Mouse (Mus musculus) embryonic fibroblast, embryonic 13.5 days (primary cell): Measurements from ENCODE around the gene Nhlrc2.

Experiments
- CTCF ChIP-seq: IDR thresholded peaks from 2 replicates; pipeline ENCODE4 v1.5.1; 2011; ENCODE audit warnings: mild to moderate bottlenecking, control low read depth, low read length, moderate library complexity, borderline replicate concordance; ENCODE audit not compliant: insufficient read depth
- POLR2A ChIP-seq: IDR thresholded peaks from 2 replicates; pipeline ENCODE4 v1.6.1; 2011; ENCODE audit warnings: low read depth, mild to moderate bottlenecking, control low read depth, low read length, moderate library complexity

DNA sequence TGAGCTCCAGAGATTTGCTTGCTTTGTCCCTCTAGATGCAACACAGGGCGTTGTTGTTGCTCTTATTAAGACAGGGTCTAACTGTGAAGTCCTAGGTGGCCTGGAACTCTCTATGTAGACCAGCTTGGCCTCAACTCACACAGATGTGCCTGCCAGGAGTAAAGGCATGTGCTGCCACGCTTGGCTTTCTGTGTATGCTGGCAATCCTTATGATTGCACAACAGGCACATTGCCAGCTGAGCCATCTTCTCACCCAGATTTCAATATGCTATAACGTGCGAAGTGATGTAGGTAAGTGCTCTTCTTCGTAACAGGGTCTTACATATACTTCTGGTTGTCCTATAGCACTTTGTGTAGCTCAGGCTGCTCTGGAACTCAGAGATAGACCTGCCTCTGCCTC is 23.9 kb downstream of the Nhlrc2 start:
- TF ChIP-seq POLR2A (no peak), CTCF (no peak)
